Mouse (Mus musculus): ENCODE measurements around the gene Cacnb3. TPM values are rescaled to one million over a fixed set of nuclear protein-coding genes. Genes with fewer than 3 reads are reported as not detected.

Gene Cacnb3
- total and polyA plus RNA-seq, 2 experiments from 2014 or later = 139 to 191 TPM

DNA sequence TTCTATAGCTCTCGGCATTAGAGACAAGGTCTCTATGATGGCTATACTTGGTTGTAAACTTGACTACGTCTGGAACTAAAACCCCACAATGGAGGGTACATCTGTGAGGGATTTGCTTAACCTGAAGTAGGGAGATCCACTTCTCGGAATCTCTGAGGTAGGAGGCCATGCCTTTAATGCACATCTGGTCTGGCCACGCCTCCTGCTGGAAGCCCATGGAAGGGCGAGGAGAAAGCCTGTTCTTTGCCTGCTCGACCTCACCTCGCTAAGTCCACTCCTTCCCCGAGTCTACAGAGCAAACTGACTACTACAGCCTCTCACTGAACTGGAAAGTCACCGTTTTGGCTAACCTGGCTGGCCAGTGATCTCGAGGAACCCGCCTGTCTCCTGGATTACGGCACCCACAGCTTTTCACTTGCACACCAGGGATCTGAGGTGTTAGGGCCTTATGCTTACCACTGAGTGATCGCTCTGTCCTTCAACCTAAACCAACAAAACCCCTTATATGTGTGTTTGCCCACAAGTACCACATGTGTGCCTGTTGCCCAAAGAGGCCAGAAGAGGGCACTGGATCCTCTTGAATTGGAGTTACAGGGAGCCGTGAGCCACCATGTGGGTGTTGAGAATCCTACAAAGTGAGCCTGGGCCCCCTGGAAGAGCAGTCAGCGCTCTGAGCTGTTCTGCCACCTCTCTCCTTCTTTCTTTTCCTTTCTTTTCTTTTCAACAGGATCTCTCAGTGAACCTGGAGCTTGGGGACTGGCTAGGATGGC lies 26.5 kb downstream of the Cacnb3 start:
- H3K9ac ChIP-seq = no peak overlapping the region
- H3K36me3 ChIP-seq (ENCODE audit: insufficient read depth) = peaks cover 57% of the 10 kb centered on the region
- ATAC-seq (no peak), DNase-seq (no peak)
- no peaks in the 10 kb centered on the region for H3K9me3 ChIP-seq (ENCODE audit: low read length)
- no peak overlapping the region for H3K4me2 ChIP-seq (ENCODE audit: low read depth)
- 84% methylated on average over 15 of the region's 15 CpGs for WGBS
- TF ChIP-seq CTCF (IDR thresholded peaks at IDR 0.05; ENCODE audit: low read depth) = peak; percentile 18; the same call in 1 of the 2 replicates
- H3K27me3 ChIP-seq (ENCODE audit: insufficient read depth, low read length) = no peaks in the 10 kb centered on the region
- peaks cover 5% of the 10 kb centered on the region; the same call in 1 of the 2 replicates for H3K4me1 ChIP-seq (ENCODE audit: insufficient read depth)
- no peak overlapping the region for H3K27ac ChIP-seq (ENCODE audit: low read depth, low read length)
- H3K4me3 ChIP-seq (ENCODE audit: low read depth, low read length) = no peak overlapping the region

- Histone ChIP-seq H3K27me3 (ENCODE audit: insufficient read depth, low read length) (no peaks in the 10 kb centered on the region), H3K4me3 (ENCODE audit: low read depth, low read length) (peak overlapping the region; percentile 64), H3K9ac (peak overlapping the region; percentile 68), H3K27ac (ENCODE audit: low read depth, low read length) (peak overlapping the region; percentile 86), H3K36me3 (ENCODE audit: insufficient read depth) (peaks cover 14% of the 10 kb centered on the region), H3K4me1 (ENCODE audit: insufficient read depth) (peaks cover 5% of the 10 kb centered on the region; the same call in 1 of the 2 replicates), H3K4me2 (ENCODE audit: low read depth) (peak overlapping the region; percentile 53), H3K9me3 (ENCODE audit: low read length) (no peaks in the 10 kb centered on the region)
- peak; percentile 52 for ATAC-seq
- DNase-seq = peak; percentile 66
- 1% methylated on average over 14 of the region's 14 CpGs for WGBS
- no peak for TF ChIP-seq CTCF (IDR thresholded peaks at IDR 0.05; ENCODE audit: low read depth)
Observed at GRCm38 (mm10) chr15:98662198-98662566, 31.5 kb downstream of the Cacnb3 start.

GRCm38 (mm10) chr15:98662567-98663545 lies 32.2 kb downstream of the Cacnb3 start, which contains the start of gene Ddx23:
Gene Ddx23, minus strand, starts transcription at chr15:98662894.
- no peaks in the 10 kb centered on the region for H3K9me3 ChIP-seq (ENCODE audit: low read length)
- TF ChIP-seq CTCF (IDR thresholded peaks at IDR 0.05; ENCODE audit: low read depth) = no peak
- H3K27ac ChIP-seq (ENCODE audit: low read depth, low read length) = peak within 1 kb of the TSS; percentile 86
- H3K9ac ChIP-seq = peak within 1 kb of the TSS; percentile 68
- H3K4me1 ChIP-seq (ENCODE audit: insufficient read depth) = peaks cover 5% of the 10 kb centered on the region; the same call in 1 of the 2 replicates
- H3K4me2 ChIP-seq (ENCODE audit: low read depth) = peak within 1 kb of the TSS; percentile 53
- peak within 1 kb of the TSS; percentile 64 for H3K4me3 ChIP-seq (ENCODE audit: low read depth, low read length)
- ATAC-seq = peak; percentile 99
- DNase-seq = peak; percentile 98
- peaks cover 7% of the 10 kb centered on the region for H3K36me3 ChIP-seq (ENCODE audit: insufficient read depth)
- H3K27me3 ChIP-seq (ENCODE audit: insufficient read depth, low read length) = no peaks in the 10 kb centered on the region
- 4% methylated on average over 47 of the region's 48 CpGs for WGBS

GRCm38 (mm10) chr15:98664042-98664907 lies 33.6 kb downstream of the Cacnb3 start:
- Histone ChIP-seq H3K36me3 (ENCODE audit: insufficient read depth) (peaks cover 4% of the 10 kb centered on the region; the same call in 1 of the 2 replicates), H3K4me1 (ENCODE audit: insufficient read depth) (peaks cover 5% of the 10 kb centered on the region; the same call in 1 of the 2 replicates), H3K4me3 (ENCODE audit: low read depth, low read length) (no peak overlapping the region), H3K4me2 (ENCODE audit: low read depth) (no peak overlapping the region), H3K9me3 (ENCODE audit: low read length) (no peaks in the 10 kb centered on the region), H3K27me3 (ENCODE audit: insufficient read depth, low read length) (no peaks in the 10 kb centered on the region), H3K27ac (ENCODE audit: low read depth, low read length) (no peak overlapping the region), H3K9ac (no peak overlapping the region)
- DNase-seq (peak; percentile 51), ATAC-seq (no peak)
- peak; percentile 59 for TF ChIP-seq CTCF (IDR thresholded peaks at IDR 0.05; ENCODE audit: low read depth)
- WGBS = 81% methylated on average over 11 of the region's 11 CpGs

GRCm38 (mm10) chr15:98672592-98672991 lies 42.0 kb downstream of the Cacnb3 start:
- no peak for TF ChIP-seq CTCF (IDR thresholded peaks at IDR 0.05; ENCODE audit: low read depth)
- no peak overlapping the region for H3K4me3 ChIP-seq (ENCODE audit: low read depth, low read length)
- ATAC-seq = no peak
- WGBS = 73% methylated on average over 4 of the region's 4 CpGs
- DNase-seq = no peak
- no peaks in the 10 kb centered on the region for H3K9me3 ChIP-seq (ENCODE audit: low read length)
- H3K9ac ChIP-seq = no peak overlapping the region
- no peak overlapping the region for H3K27ac ChIP-seq (ENCODE audit: low read depth, low read length)
- peaks cover 12% of the 10 kb centered on the region for H3K4me1 ChIP-seq (ENCODE audit: insufficient read depth)
- H3K36me3 ChIP-seq (ENCODE audit: insufficient read depth) = peaks cover 14% of the 10 kb centered on the region; the same call in 1 of the 2 replicates
- H3K27me3 ChIP-seq (ENCODE audit: insufficient read depth, low read length) = no peaks in the 10 kb centered on the region
- no peak overlapping the region for H3K4me2 ChIP-seq (ENCODE audit: low read depth)

DNA sequence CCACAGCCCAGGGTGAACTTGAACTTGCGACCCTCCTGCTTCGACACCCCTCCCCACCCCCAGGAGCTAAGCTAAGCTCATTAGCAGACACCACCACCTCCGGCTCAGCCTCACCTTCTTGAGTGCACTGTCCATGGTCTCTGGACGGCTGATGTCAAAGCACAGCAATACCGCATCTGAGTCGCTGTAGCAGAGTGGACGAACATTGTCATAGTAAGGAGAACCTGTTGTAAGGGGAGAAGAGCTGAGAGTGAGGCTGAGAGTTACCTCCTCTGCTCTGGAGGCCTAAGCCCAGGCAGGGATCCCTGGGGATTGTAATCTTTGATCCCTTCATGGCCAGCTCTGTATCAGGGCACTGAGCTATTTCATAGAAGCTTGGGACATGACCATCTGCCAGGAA lies 43.1 kb downstream of the Cacnb3 start:
- H3K36me3 ChIP-seq (ENCODE audit: insufficient read depth) = peaks cover 14% of the 10 kb centered on the region; the same call in 1 of the 2 replicates
- no peaks in the 10 kb centered on the region for H3K27me3 ChIP-seq (ENCODE audit: insufficient read depth, low read length)
- H3K9ac ChIP-seq = peak overlapping the region; percentile 59
- H3K4me2 ChIP-seq (ENCODE audit: low read depth) = peak overlapping the region; percentile 89
- WGBS = 77% methylated on average over 7 of the region's 7 CpGs
- H3K9me3 ChIP-seq (ENCODE audit: low read length) = no peaks in the 10 kb centered on the region
- TF ChIP-seq CTCF (IDR thresholded peaks at IDR 0.05; ENCODE audit: low read depth) = no peak
- H3K4me1 ChIP-seq (ENCODE audit: insufficient read depth) = peaks cover 12% of the 10 kb centered on the region
- peak overlapping the region; percentile 84 for H3K27ac ChIP-seq (ENCODE audit: low read depth, low read length)
- no peak for DNase-seq
- H3K4me3 ChIP-seq (ENCODE audit: low read depth, low read length) = 0 out of 2 replicates have a peak overlapping the region, but pooled peaks have one; percentile 53
- ATAC-seq = no peak
